Mouse (Mus musculus) liver, adult 2 months (tissue): ENCODE data around the gene Epha4.

Experiments used
- CTCF ChIP-seq: fragments of 200-500 bp; IDR thresholded peaks from 2 replicates; pipeline ENCODE4 v1.5.1; 2011; ENCODE audit warnings: low read depth, low read length, control low read depth
- POLR2A ChIP-seq: fragments of 200-500 bp; IDR thresholded peaks from 2 replicates; pipeline ENCODE4 v1.6.1; 2011; ENCODE audit warnings: low read length, control low read depth; ENCODE audit not compliant: insufficient read depth; ENCODE audit errors: extremely low read depth

- TF ChIP-seq CTCF: no peak
- no peak for TF ChIP-seq POLR2A
Measured at GRCm38 (mm10) chr1:77346459-77346858, 168.4 kb downstream of the Epha4 start.
